Mouse (Mus musculus): ENCODE results near the gene Pde3a. TPM values are rescaled to one million over a fixed set of nuclear protein-coding genes. Genes with fewer than 3 reads are reported as not detected.

Gene Pde3a
- polyA plus RNA-seq, 1 experiment: not detected

- no peak overlapping the region for H3ac ChIP-seq (ENCODE audit: control insufficient read depth, insufficient read length, low read depth)
- H3K36me3 ChIP-seq (ENCODE audit: control insufficient read depth, insufficient read depth): no peaks in the 10 kb centered on the region
- H3K79me3 ChIP-seq (ENCODE audit: low read depth): no peaks in the 10 kb centered on the region
- H3K4me3 ChIP-seq (ENCODE audit: insufficient read depth, poor library complexity, severe bottlenecking): no peak overlapping the region
- TF ChIP-seq MAX (IDR thresholded peaks at IDR 0.05) (no peak), USF1 (IDR thresholded peaks at IDR 0.05; ENCODE audit: low read depth) (no peak), CEBPB (IDR thresholded peaks at IDR 0.05; ENCODE audit: low read depth) (no peak), MYOG (IDR thresholded peaks at IDR 0.05; ENCODE audit: control insufficient read depth, extremely low read depth, insufficient read length) (no peak), MYOD1 (IDR thresholded peaks at IDR 0.05; ENCODE audit: control insufficient read depth, insufficient read length, low read depth) (no peak), FOSL1 (IDR thresholded peaks at IDR 0.05; ENCODE audit: insufficient read depth, low read length, poor library complexity, severe bottlenecking) (no peak), CTCF (IDR thresholded peaks at IDR 0.05; ENCODE audit: control insufficient read depth, insufficient read depth, insufficient read length) (no peak)
- H3K27me3 ChIP-seq (ENCODE audit: control insufficient read depth, insufficient read depth, insufficient read length): no peaks in the 10 kb centered on the region
- no peaks in the 10 kb centered on the region for H3K79me2 ChIP-seq (ENCODE audit: control insufficient read depth, insufficient read depth)
Measured at GRCm38 (mm10) chr6:141430134-141430533, 181.1 kb downstream of the Pde3a start.

DNA sequence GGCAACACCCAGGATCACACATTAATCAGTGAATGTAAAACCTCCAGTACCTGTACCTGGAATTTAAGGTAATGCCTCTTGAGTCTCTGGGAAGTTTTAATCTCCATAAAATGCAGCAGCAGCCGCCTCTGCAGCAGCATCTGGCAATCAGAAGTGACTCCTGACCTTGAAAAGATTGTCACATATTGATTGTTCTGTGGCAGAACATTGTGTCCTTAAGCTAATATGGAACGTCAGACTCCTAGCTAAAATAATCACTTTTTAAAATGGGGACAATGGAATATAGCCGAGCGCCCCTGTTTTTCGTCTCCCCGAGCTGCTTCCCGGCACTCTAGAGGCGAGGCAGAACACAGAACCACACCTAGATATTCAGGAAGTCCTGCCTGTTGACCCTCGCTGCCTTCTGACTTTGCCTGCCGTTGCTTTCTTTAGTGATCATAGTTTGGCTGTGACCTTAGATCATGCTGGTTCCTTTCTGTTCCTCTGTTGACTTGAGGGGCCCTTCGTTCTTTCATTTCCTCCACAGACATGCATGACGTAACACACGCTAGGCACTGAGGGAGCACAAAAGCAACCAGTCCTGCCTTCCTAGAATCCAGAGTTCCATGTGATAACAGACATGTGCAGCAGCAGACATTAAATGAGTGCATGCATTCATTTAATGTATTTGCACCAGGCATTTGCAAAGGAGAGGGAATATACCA, 183.4 kb downstream of the Pde3a start:
- no peaks in the 10 kb centered on the region for H3K27me3 ChIP-seq (ENCODE audit: control insufficient read depth, insufficient read depth, insufficient read length)
- H3K79me3 ChIP-seq (ENCODE audit: low read depth): no peaks in the 10 kb centered on the region
- H3K4me3 ChIP-seq (ENCODE audit: insufficient read depth, poor library complexity, severe bottlenecking): no peak overlapping the region
- no peak overlapping the region for H3ac ChIP-seq (ENCODE audit: control insufficient read depth, insufficient read length, low read depth)
- no peaks in the 10 kb centered on the region for H3K79me2 ChIP-seq (ENCODE audit: control insufficient read depth, insufficient read depth)
- TF ChIP-seq MYOD1 (IDR thresholded peaks at IDR 0.05; ENCODE audit: control insufficient read depth, insufficient read length, low read depth) (no peak), CTCF (IDR thresholded peaks at IDR 0.05; ENCODE audit: control insufficient read depth, insufficient read depth, insufficient read length) (no peak), MAX (IDR thresholded peaks at IDR 0.05) (no peak), USF1 (IDR thresholded peaks at IDR 0.05; ENCODE audit: low read depth) (no peak)
- H3K36me3 ChIP-seq (ENCODE audit: control insufficient read depth, insufficient read depth): no peaks in the 10 kb centered on the region

GRCm38 (mm10) chr6:141433917-141434756, 185.1 kb downstream of the Pde3a start:
- Histone ChIP-seq H3K79me3 (ENCODE audit: low read depth) (no peaks in the 10 kb centered on the region), H3K4me3 (ENCODE audit: insufficient read depth, poor library complexity, severe bottlenecking) (no peak overlapping the region), H3K36me3 (ENCODE audit: control insufficient read depth, insufficient read depth) (no peaks in the 10 kb centered on the region), H3K27me3 (ENCODE audit: control insufficient read depth, insufficient read depth, insufficient read length) (no peaks in the 10 kb centered on the region), H3ac (ENCODE audit: control insufficient read depth, insufficient read length, low read depth) (no peak overlapping the region), H3K79me2 (ENCODE audit: control insufficient read depth, insufficient read depth) (no peaks in the 10 kb centered on the region)
- TF ChIP-seq FOSL1 (IDR thresholded peaks at IDR 0.05; ENCODE audit: insufficient read depth, low read length, poor library complexity, severe bottlenecking): no peak

GRCm38 (mm10) chr6:141435160-141435559, 186.1 kb downstream of the Pde3a start:
- no peak overlapping the region for H3K4me3 ChIP-seq (ENCODE audit: insufficient read depth, poor library complexity, severe bottlenecking)
- no peaks in the 10 kb centered on the region for H3K27me3 ChIP-seq (ENCODE audit: control insufficient read depth, insufficient read depth, insufficient read length)
- TF ChIP-seq CTCF (IDR thresholded peaks at IDR 0.05; ENCODE audit: control insufficient read depth, insufficient read depth, insufficient read length): no peak
- no peak for TF ChIP-seq MAX (IDR thresholded peaks at IDR 0.05)
- no peak for TF ChIP-seq MYOD1 (IDR thresholded peaks at IDR 0.05; ENCODE audit: control insufficient read depth, insufficient read length, low read depth)
- TF ChIP-seq FOSL1 (IDR thresholded peaks at IDR 0.05; ENCODE audit: insufficient read depth, low read length, poor library complexity, severe bottlenecking): no peak
- no peak for TF ChIP-seq MYOG (IDR thresholded peaks at IDR 0.05; ENCODE audit: control insufficient read depth, extremely low read depth, insufficient read length)
- no peak for TF ChIP-seq USF1 (IDR thresholded peaks at IDR 0.05; ENCODE audit: low read depth)
- no peak for TF ChIP-seq CEBPB (IDR thresholded peaks at IDR 0.05; ENCODE audit: low read depth)

GRCm38 (mm10) chr6:141439965-141440364, 190.9 kb downstream of the Pde3a start:
- Histone ChIP-seq H3K79me3 (ENCODE audit: low read depth) (no peaks in the 10 kb centered on the region), H3K79me2 (ENCODE audit: control insufficient read depth, insufficient read depth) (no peaks in the 10 kb centered on the region), H3K4me3 (ENCODE audit: insufficient read depth, poor library complexity, severe bottlenecking) (no peak overlapping the region), H3ac (ENCODE audit: control insufficient read depth, insufficient read length, low read depth) (no peak overlapping the region), H3K27me3 (ENCODE audit: control insufficient read depth, insufficient read depth, insufficient read length) (no peaks in the 10 kb centered on the region), H3K36me3 (ENCODE audit: control insufficient read depth, insufficient read depth) (no peaks in the 10 kb centered on the region)
- no peak for TF ChIP-seq CEBPB (IDR thresholded peaks at IDR 0.05; ENCODE audit: low read depth)
- no peak for TF ChIP-seq USF1 (IDR thresholded peaks at IDR 0.05; ENCODE audit: low read depth)
- no peak for TF ChIP-seq FOSL1 (IDR thresholded peaks at IDR 0.05; ENCODE audit: insufficient read depth, low read length, poor library complexity, severe bottlenecking)
- TF ChIP-seq CTCF (IDR thresholded peaks at IDR 0.05; ENCODE audit: control insufficient read depth, insufficient read depth, insufficient read length): no peak
- TF ChIP-seq MAX (IDR thresholded peaks at IDR 0.05): no peak
- TF ChIP-seq MYOG (IDR thresholded peaks at IDR 0.05; ENCODE audit: control insufficient read depth, extremely low read depth, insufficient read length): no peak
- TF ChIP-seq MYOD1 (IDR thresholded peaks at IDR 0.05; ENCODE audit: control insufficient read depth, insufficient read length, low read depth): no peak

More at GRCm38 (mm10) chr6:141435160-141435559, 186.1 kb downstream of the Pde3a start:
- H3K79me2 ChIP-seq (ENCODE audit: control insufficient read depth, insufficient read depth): no peaks in the 10 kb centered on the region
- no peaks in the 10 kb centered on the region for H3K36me3 ChIP-seq (ENCODE audit: control insufficient read depth, insufficient read depth)
- H3ac ChIP-seq (ENCODE audit: control insufficient read depth, insufficient read length, low read depth): no peak overlapping the region
- no peaks in the 10 kb centered on the region for H3K79me3 ChIP-seq (ENCODE audit: low read depth)
